Mouse (Mus musculus) cerebellum, adult 11 months (tissue): ENCODE measurements at regions not wholly inside any gene's neighbourhood (a gene's known extent, or its start where the extent isn't known, plus 50 kb on each side); places are given as distances from the start of the nearest gene placed in this dataset.

Experiments
- DNase-seq: peaks from one replicate; pipeline ENCODE4 v3.0.0; 2022

GRCm38 (mm10) chr3:149355362-149355761 is 365.0 kb upstream of the Adgrl2 start:
- DNase-seq: no peak

GRCm38 (mm10) chr3:149353958-149354357 is 363.6 kb upstream of the Adgrl2 start:
- no peak for DNase-seq

GRCm38 (mm10) chr3:149352546-149352945 is 362.2 kb upstream of the Adgrl2 start:
- no peak for DNase-seq

GRCm38 (mm10) chr3:149349731-149350130 is 359.4 kb upstream of the Adgrl2 start:
- no peak for DNase-seq

- no peak for DNase-seq
Measured at GRCm38 (mm10) chr3:149349211-149349697, 358.9 kb upstream of the Adgrl2 start.

- no peak for DNase-seq
Measured at GRCm38 (mm10) chr3:149348459-149348971, 358.2 kb upstream of the Adgrl2 start.

GRCm38 (mm10) chr3:149347241-149347992 is 357.1 kb upstream of the Adgrl2 start:
- no peak for DNase-seq

GRCm38 (mm10) chr3:149342511-149342910 is 352.2 kb upstream of the Adgrl2 start:
- DNase-seq: no peak

GRCm38 (mm10) chr3:149339374-149339753 is 349.0 kb upstream of the Adgrl2 start:
- DNase-seq: no peak

- DNase-seq: no peak
Measured at GRCm38 (mm10) chr3:149338684-149339373, 348.5 kb upstream of the Adgrl2 start.

GRCm38 (mm10) chr3:149335259-149335658 is 344.9 kb upstream of the Adgrl2 start:
- DNase-seq: no peak

GRCm38 (mm10) chr3:149333607-149334006 is 343.3 kb upstream of the Adgrl2 start:
- no peak for DNase-seq

GRCm38 (mm10) chr3:149333131-149333530 is 342.8 kb upstream of the Adgrl2 start:
- DNase-seq: no peak

- no peak for DNase-seq
Measured at GRCm38 (mm10) chr3:149332105-149332504, 341.8 kb upstream of the Adgrl2 start.

- no peak for DNase-seq
Measured at GRCm38 (mm10) chr3:149331251-149331960, 341.1 kb upstream of the Adgrl2 start.

GRCm38 (mm10) chr3:149330716-149331115 is 340.4 kb upstream of the Adgrl2 start:
- DNase-seq: no peak

GRCm38 (mm10) chr3:149330041-149330440 is 339.7 kb upstream of the Adgrl2 start:
- DNase-seq: no peak

GRCm38 (mm10) chr3:149329615-149330014 is 339.3 kb upstream of the Adgrl2 start:
- DNase-seq: no peak

- DNase-seq: no peak
Measured at GRCm38 (mm10) chr3:149326664-149327063, 336.3 kb upstream of the Adgrl2 start.

- no peak for DNase-seq
Measured at GRCm38 (mm10) chr3:149324088-149324487, 333.7 kb upstream of the Adgrl2 start.

GRCm38 (mm10) chr3:149318728-149319127 is 328.4 kb upstream of the Adgrl2 start:
- no peak for DNase-seq

- DNase-seq: no peak
Measured at GRCm38 (mm10) chr3:149314258-149314657, 323.9 kb upstream of the Adgrl2 start.

- DNase-seq: no peak
Measured at GRCm38 (mm10) chr3:149313217-149313616, 322.9 kb upstream of the Adgrl2 start.
